In genomic region chr9:48357097-48357496, GRCm38 (mm10) we compare ENCODE assay signal across 21 mouse cellular contexts. TPM values are rescaled to one million over a fixed set of nuclear protein-coding genes. Genes with fewer than 3 reads are reported as not detected.
DNase-seq lines count a peak whose midpoint lies in the region; ATAC-seq and TF ChIP-seq lines count a peak whose summit lies in the region.
"Had no signal": no experiment of that assay in that cellular context is flagged by ENCODE, and none has a peak within 500 bp of the region (broad histone marks: within the 10 kb centered on the region; RNA-seq: fewer than 3 reads in every experiment).

No protein-coding gene starts in this region.

- 60% methylated on average over 3 of the region's 3 CpGs for WGBS in liver, embryonic 11.5 days
- 41% methylated on average over 3 of the region's 3 CpGs for WGBS in liver, postnatal 0 days (ENCODE audit: insufficient replicate concordance)
- 87% methylated on average over 3 of the region's 3 CpGs for WGBS in hindbrain, embryonic 16.5 days

- peak overlapping the region; percentile 69 for H3K27ac ChIP-seq in liver, embryonic 11.5 days (ENCODE audit: low read depth, low read length)
- H3K27ac ChIP-seq in liver, postnatal 0 days (ENCODE audit: low read depth): peak overlapping the region; percentile 29; the same call in 1 of the 2 replicates
- no peak overlapping the region for H3K27ac ChIP-seq in hindbrain, embryonic 16.5 days (ENCODE audit: low read depth, low read length)
- H3K27ac ChIP-seq: embryonic facial prominence, embryonic 15.5 days; forebrain, embryonic 10.5 days; heart, adult 2 months; layer of hippocampus, adult 2 months; stomach, postnatal 0 days had no signal

- ATAC-seq in liver, embryonic 11.5 days (replicated peaks; ENCODE audit: low FRiP score): no peak; the same call in 1 of the 2 replicates
- ATAC-seq in liver, postnatal 0 days: no peak
- no peak for ATAC-seq in cerebellum, adult (ENCODE audit: insufficient number of reproducible peaks, low FRiP score, low TSS enrichment)
- ATAC-seq in erythroid progenitor cell, adult 5-6 weeks (replicated peaks; ENCODE audit: low FRiP score, poor library complexity, severe bottlenecking): no peak
- ATAC-seq in hindbrain, embryonic 16.5 days: no peak

- H3K36me3 ChIP-seq in liver, embryonic 11.5 days (ENCODE audit: control insufficient read depth, insufficient read depth, low read length): no peaks in the 10 kb centered on the region
- H3K36me3 ChIP-seq in liver, postnatal 0 days (replicated peaks; ENCODE audit: insufficient read depth, low read length): no peaks in the 10 kb centered on the region
- no peaks in the 10 kb centered on the region for H3K36me3 ChIP-seq in hindbrain, embryonic 16.5 days (ENCODE audit: control insufficient read depth, insufficient read depth, low read length)
- H3K36me3 ChIP-seq: embryonic facial prominence, embryonic 15.5 days; forebrain, embryonic 10.5 days had no signal

- H3K27me3 ChIP-seq in liver, embryonic 11.5 days (replicated peaks; ENCODE audit: control insufficient read depth, insufficient read depth, low read length): no peaks in the 10 kb centered on the region
- H3K27me3 ChIP-seq in liver, postnatal 0 days (ENCODE audit: insufficient read depth, low read length): no peaks in the 10 kb centered on the region
- no peaks in the 10 kb centered on the region for H3K27me3 ChIP-seq in hindbrain, embryonic 16.5 days (replicated peaks; ENCODE audit: control insufficient read depth, insufficient read depth, low read length)
- H3K27me3 ChIP-seq: embryonic facial prominence, embryonic 15.5 days had no signal

- peaks cover 43% of the 10 kb centered on the region for H3K4me1 ChIP-seq in liver, embryonic 11.5 days (replicated peaks; ENCODE audit: control insufficient read depth, insufficient read depth, low read length)
- H3K4me1 ChIP-seq in liver, postnatal 0 days (ENCODE audit: insufficient read depth): peaks cover 23% of the 10 kb centered on the region
- no peaks in the 10 kb centered on the region for H3K4me1 ChIP-seq in hindbrain, embryonic 16.5 days (ENCODE audit: control insufficient read depth, insufficient read depth, low read depth, low read length)

- no peaks in the 10 kb centered on the region for H3K9me3 ChIP-seq in liver, embryonic 11.5 days (ENCODE audit: control insufficient read depth, low read length)
- no peaks in the 10 kb centered on the region for H3K9me3 ChIP-seq in liver, postnatal 0 days (ENCODE audit: low read length)
- no peaks in the 10 kb centered on the region for H3K9me3 ChIP-seq in hindbrain, embryonic 16.5 days (ENCODE audit: control insufficient read depth, low read length)
- H3K9me3 ChIP-seq: embryonic facial prominence, embryonic 15.5 days; forebrain, embryonic 10.5 days had no signal

- H3K4me3 ChIP-seq in liver, embryonic 11.5 days (ENCODE audit: low read depth, low read length): no peak overlapping the region
- H3K4me3 ChIP-seq in liver, postnatal 0 days (ENCODE audit: low read depth, low read length): no peak overlapping the region
- no peak overlapping the region for H3K4me3 ChIP-seq in hindbrain, embryonic 16.5 days (ENCODE audit: low read length)
- H3K4me3 ChIP-seq: embryonic facial prominence, embryonic 15.5 days; forebrain, embryonic 10.5 days; heart, adult 2 months; layer of hippocampus, adult 2 months had no signal

- no peak overlapping the region for H3K9ac ChIP-seq in liver, embryonic 11.5 days (ENCODE audit: low read depth, low read length)
- no peak overlapping the region for H3K9ac ChIP-seq in liver, postnatal 0 days (replicated peaks)
- no peak overlapping the region for H3K9ac ChIP-seq in hindbrain, embryonic 16.5 days (ENCODE audit: low read depth, low read length)
- H3K9ac ChIP-seq: embryonic facial prominence, embryonic 15.5 days had no signal

- TF ChIP-seq EP300 in liver, postnatal 0 days (IDR thresholded peaks at IDR 0.05; ENCODE audit: low read depth): peak; percentile 64; the same call in 1 of the 2 replicates

- H3K4me2 ChIP-seq in liver, embryonic 11.5 days: no peak overlapping the region
- no peak overlapping the region for H3K4me2 ChIP-seq in liver, postnatal 0 days (ENCODE audit: low read depth, low read length)
- no peak overlapping the region for H3K4me2 ChIP-seq in hindbrain, embryonic 16.5 days (ENCODE audit: low read length)
- H3K4me2 ChIP-seq: embryonic facial prominence, embryonic 15.5 days had no signal

- no peak for DNase-seq in liver, embryonic 11.5 days (ENCODE audit: low spot score)
- DNase-seq in liver: no peak
- DNase-seq in induced T-regulatory cell, adult 2 months (ENCODE audit: low read depth): peak; percentile 31
- no peak for DNase-seq in liver, postnatal 0 days
- DNase-seq in yolk sac, embryonic 10.5 days (ENCODE audit: low spot score): no peak
- DNase-seq: adrenal gland, postnatal 36 days; cerebellum, adult 18-20 months; cerebellum, postnatal 25 days; heart, adult 2 months; heart, postnatal 4 days; kidney, adult 2 months; kidney, postnatal 14 days; layer of hippocampus, postnatal 36 days; lung, postnatal 10 days had no signal

- no peak for TF ChIP-seq CTCF in liver, postnatal 0 days (IDR thresholded peaks at IDR 0.05; ENCODE audit: low read depth)

RNA-seq across cellular contexts. Expression of gene Nxpe2, which starts 3.8 kb away (rescaled TPM):
- polyA plus RNA-seq in liver, embryonic 11.5 days (2014; fragmentation: Nextera tagmentation; extraction: Ambion mirVana): 100 and 104 TPM in 2 replicates
- 70.5 and 73.0 TPM in 2 replicates for polyA plus RNA-seq in liver, postnatal 0 days (2015; fragmentation: Nextera tagmentation; extraction: Ambion mirVana)
- total RNA-seq in erythroid progenitor cell, adult 5-6 weeks (2015; ENCODE audit: low replicate concordance): 1,032 and 1,053 TPM in 2 replicates
- total RNA-seq in erythroid progenitor cell, adult 5-6 weeks (2017; ENCODE audit: low replicate concordance): 859 and 927 TPM in 2 replicates
- 0.45 and 0.71 TPM in 2 replicates for polyA plus RNA-seq in hindbrain, embryonic 16.5 days (2015; fragmentation: Nextera tagmentation; extraction: Ambion mirVana)

Comparison
In these comparisons a context has a peak if more than half of its experiments do, and no peak if none do; other contexts are left out.
1. RNA of gene Nxpe2, which starts 3.8 kb away (polyA plus RNA-seq): 100 to 104 TPM in liver, embryonic 11.5 days and 70.5 to 73.0 TPM in liver, postnatal 0 days; 0.45 to 0.71 TPM in hindbrain, embryonic 16.5 days; every median in the first group is over 10 times any median in the second.